Mouse (Mus musculus): ENCODE measurements around the gene Asxl2. TPM values are rescaled to one million over a fixed set of nuclear protein-coding genes. Genes with fewer than 3 reads are reported as not detected.
A peak's percentile ranks its signal among the peaks of the same experiment; 100 is the strongest.

Asxl2 gene
- polyA plus RNA-seq, 1 experiment from 2014 or later = 8.0 TPM

DNA sequence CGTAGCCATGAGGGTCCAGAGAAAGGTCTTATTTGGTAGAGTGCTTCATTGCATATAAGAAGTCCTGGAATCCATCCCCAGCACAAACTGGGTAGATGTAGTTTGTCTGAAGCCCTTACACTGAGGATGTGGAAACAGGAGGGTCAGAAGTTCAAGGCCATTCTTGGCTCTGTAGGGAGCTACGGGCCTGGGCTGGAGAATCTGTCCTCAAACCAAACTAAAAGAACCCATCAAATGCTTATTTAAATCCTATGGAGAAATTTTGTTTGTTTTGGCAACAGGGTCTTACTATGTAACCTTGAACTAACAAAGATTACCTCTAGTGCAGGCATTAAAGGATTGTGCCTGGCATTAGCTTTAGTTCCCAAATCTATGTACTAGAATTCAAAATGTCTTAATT is 14.3 kb downstream of the Asxl2 start:
- no peaks in the 10 kb centered on the region for H3K36me3 ChIP-seq (ENCODE audit: control insufficient read depth, insufficient read depth, low read length)
- 60% methylated on average over 2 of the region's 2 CpGs for WGBS
- DNase-seq (ENCODE audit: low spot score) (no peak), ATAC-seq (ENCODE audit: low FRiP score, low TSS enrichment) (no peak)
- TF ChIP-seq EP300 (optimal IDR thresholded peaks at IDR 0.05) = no peak
- TF ChIP-seq CTCF (IDR thresholded peaks at IDR 0.05; ENCODE audit: low read depth) = no peak
- H3K27ac ChIP-seq (replicated peaks) = no peak overlapping the region
- H3K4me3 ChIP-seq (ENCODE audit: low read depth, low read length) = no peak overlapping the region
- no peaks in the 10 kb centered on the region for H3K9me3 ChIP-seq (ENCODE audit: control insufficient read depth, low read length)
- no peak overlapping the region for H3K9ac ChIP-seq (ENCODE audit: low read length)
- H3K4me1 ChIP-seq (replicated peaks; ENCODE audit: control insufficient read depth, insufficient read depth) = no peaks in the 10 kb centered on the region
- H3K4me2 ChIP-seq (replicated peaks; ENCODE audit: low read depth) = no peak overlapping the region
- H3K27me3 ChIP-seq (ENCODE audit: control insufficient read depth, insufficient read depth, low read length) = no peaks in the 10 kb centered on the region

GRCm38 (mm10) chr12:3441361-3441760 is 14.7 kb downstream of the Asxl2 start:
- Histone ChIP-seq H3K36me3 (ENCODE audit: control insufficient read depth, insufficient read depth, low read length) (no peaks in the 10 kb centered on the region), H3K27ac (replicated peaks) (no peak overlapping the region), H3K4me3 (ENCODE audit: low read depth, low read length) (no peak overlapping the region), H3K9ac (ENCODE audit: low read length) (no peak overlapping the region), H3K4me1 (replicated peaks; ENCODE audit: control insufficient read depth, insufficient read depth) (no peaks in the 10 kb centered on the region), H3K4me2 (replicated peaks; ENCODE audit: low read depth) (no peak overlapping the region), H3K27me3 (ENCODE audit: control insufficient read depth, insufficient read depth, low read length) (no peaks in the 10 kb centered on the region), H3K9me3 (ENCODE audit: control insufficient read depth, low read length) (no peaks in the 10 kb centered on the region)
- DNase-seq (ENCODE audit: low spot score) = no peak
- no peak for TF ChIP-seq CTCF (IDR thresholded peaks at IDR 0.05; ENCODE audit: low read depth)
- TF ChIP-seq EP300 (optimal IDR thresholded peaks at IDR 0.05) = no peak
- WGBS = 77% methylated on average over 5 of the region's 5 CpGs
- ATAC-seq (ENCODE audit: low FRiP score, low TSS enrichment) = no peak

GRCm38 (mm10) chr12:3453554-3453953 is 26.9 kb downstream of the Asxl2 start:
- Histone ChIP-seq H3K4me2 (replicated peaks; ENCODE audit: low read depth) (no peak overlapping the region), H3K27me3 (ENCODE audit: control insufficient read depth, insufficient read depth, low read length) (no peaks in the 10 kb centered on the region), H3K9me3 (ENCODE audit: control insufficient read depth, low read length) (no peaks in the 10 kb centered on the region), H3K4me1 (replicated peaks; ENCODE audit: control insufficient read depth, insufficient read depth) (no peaks in the 10 kb centered on the region), H3K4me3 (ENCODE audit: low read depth, low read length) (no peak overlapping the region), H3K9ac (ENCODE audit: low read length) (no peak overlapping the region), H3K27ac (replicated peaks) (no peak overlapping the region), H3K36me3 (ENCODE audit: control insufficient read depth, insufficient read depth, low read length) (peaks cover 20% of the 10 kb centered on the region)
- no peak for DNase-seq (ENCODE audit: low spot score)
- TF ChIP-seq CTCF (IDR thresholded peaks at IDR 0.05; ENCODE audit: low read depth) (no peak), EP300 (optimal IDR thresholded peaks at IDR 0.05) (no peak)
- WGBS = 86% methylated on average over 3 of the region's 3 CpGs
- ATAC-seq (ENCODE audit: low FRiP score, low TSS enrichment) = no peak

GRCm38 (mm10) chr12:3463087-3463486 is 36.4 kb downstream of the Asxl2 start:
- no peaks in the 10 kb centered on the region for H3K9me3 ChIP-seq (ENCODE audit: control insufficient read depth, low read length)
- no peak for DNase-seq (ENCODE audit: low spot score)
- H3K4me3 ChIP-seq (ENCODE audit: low read depth, low read length) = no peak overlapping the region
- TF ChIP-seq EP300 (optimal IDR thresholded peaks at IDR 0.05) (no peak), CTCF (IDR thresholded peaks at IDR 0.05; ENCODE audit: low read depth) (no peak)
- no peaks in the 10 kb centered on the region for H3K36me3 ChIP-seq (ENCODE audit: control insufficient read depth, insufficient read depth, low read length)
- ATAC-seq (ENCODE audit: low FRiP score, low TSS enrichment) = no peak
- no peak overlapping the region for H3K9ac ChIP-seq (ENCODE audit: low read length)
- no peaks in the 10 kb centered on the region for H3K27me3 ChIP-seq (ENCODE audit: control insufficient read depth, insufficient read depth, low read length)
- WGBS = 88% methylated on average over 3 of the region's 3 CpGs
- no peaks in the 10 kb centered on the region for H3K4me1 ChIP-seq (replicated peaks; ENCODE audit: control insufficient read depth, insufficient read depth)
- no peak overlapping the region for H3K27ac ChIP-seq (replicated peaks)
- H3K4me2 ChIP-seq (replicated peaks; ENCODE audit: low read depth) = no peak overlapping the region

- WGBS = 87% methylated on average over 4 of the region's 4 CpGs
- H3K9ac ChIP-seq (ENCODE audit: low read length) = no peak overlapping the region
- ATAC-seq (ENCODE audit: low FRiP score, low TSS enrichment) (no peak), DNase-seq (ENCODE audit: low spot score) (no peak)
- H3K27me3 ChIP-seq (ENCODE audit: control insufficient read depth, insufficient read depth, low read length) = no peaks in the 10 kb centered on the region
- H3K9me3 ChIP-seq (ENCODE audit: control insufficient read depth, low read length) = no peaks in the 10 kb centered on the region
- no peak overlapping the region for H3K27ac ChIP-seq (replicated peaks)
- H3K36me3 ChIP-seq (ENCODE audit: control insufficient read depth, insufficient read depth, low read length) = peaks cover 23% of the 10 kb centered on the region
- H3K4me1 ChIP-seq (replicated peaks; ENCODE audit: control insufficient read depth, insufficient read depth) = no peaks in the 10 kb centered on the region
- no peak overlapping the region for H3K4me2 ChIP-seq (replicated peaks; ENCODE audit: low read depth)
- no peak overlapping the region for H3K4me3 ChIP-seq (ENCODE audit: low read depth, low read length)
- no peak for TF ChIP-seq EP300 (optimal IDR thresholded peaks at IDR 0.05)
- no peak for TF ChIP-seq CTCF (IDR thresholded peaks at IDR 0.05; ENCODE audit: low read depth)
These were observed 73.0 kb downstream of the Asxl2 start for GRCm38 (mm10) chr12:3499662-3500061.

DNA sequence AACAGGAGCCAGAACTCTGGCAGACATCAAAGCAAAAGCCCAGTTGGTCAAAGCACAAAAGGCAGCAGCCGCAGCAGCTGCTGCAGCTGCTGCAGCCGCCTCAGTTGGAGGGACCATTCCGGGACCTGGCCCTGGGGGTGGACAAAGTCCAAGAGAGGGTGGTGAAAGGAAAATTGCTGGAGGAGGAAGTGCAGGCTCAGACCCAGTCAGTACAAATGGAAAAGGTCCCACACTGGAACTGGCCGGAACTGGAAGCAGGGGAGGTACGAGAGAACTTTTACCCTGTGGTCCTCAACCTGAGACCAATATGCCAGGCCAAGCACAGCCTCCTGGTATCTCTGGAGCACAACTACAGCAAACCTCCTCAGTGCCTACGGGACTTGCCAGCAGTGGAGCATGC is 73.4 kb downstream of the Asxl2 start:
- Histone ChIP-seq H3K4me1 (replicated peaks; ENCODE audit: control insufficient read depth, insufficient read depth) (no peaks in the 10 kb centered on the region), H3K36me3 (ENCODE audit: control insufficient read depth, insufficient read depth, low read length) (peaks cover 23% of the 10 kb centered on the region), H3K9me3 (ENCODE audit: control insufficient read depth, low read length) (no peaks in the 10 kb centered on the region), H3K4me2 (replicated peaks; ENCODE audit: low read depth) (no peak overlapping the region), H3K9ac (ENCODE audit: low read length) (no peak overlapping the region), H3K27ac (replicated peaks) (no peak overlapping the region), H3K4me3 (ENCODE audit: low read depth, low read length) (no peak overlapping the region), H3K27me3 (ENCODE audit: control insufficient read depth, insufficient read depth, low read length) (no peaks in the 10 kb centered on the region)
- peak; percentile 16 for DNase-seq (ENCODE audit: low spot score)
- ATAC-seq (ENCODE audit: low FRiP score, low TSS enrichment) = no peak
- TF ChIP-seq EP300 (optimal IDR thresholded peaks at IDR 0.05) (no peak), CTCF (IDR thresholded peaks at IDR 0.05; ENCODE audit: low read depth) (no peak)
- WGBS = 89% methylated on average over 6 of the region's 6 CpGs

All from stomach, postnatal 0 days (tissue).